Mouse (Mus musculus) adrenal gland, postnatal 36 days (tissue): ENCODE measurements around the gene Ndufa3. TPM values are rescaled to one million over a fixed set of nuclear protein-coding genes. Genes with fewer than 3 reads are reported as not detected.
"Not testable (repeated sequence)": the region's sequence is repeated elsewhere in the genome, so short reads cannot be mapped to it uniquely, and the experiment has no call there.

ENCODE experiments used
- DNase-seq, 2 experiments: peaks; one replicate each; pipeline ENCODE4 v3.0.0; 2021; ENCODE audit warnings: mixed read lengths in 1 of 2
- long read RNA-seq, 2 experiments: library from polyadenylated mRNA; stranded (forward); transcript quantifications; one replicate each; pipeline ENCODE4 v2.0.0; 2021; ENCODE audit warnings: borderline sequencing depth in 2 of 2
- total RNA-seq, 2 experiments: library from RNA; stranded (reverse); gene quantifications; 2 replicates each; pipeline ENCODE4 v1.2.3; 2021

Gene Ndufa3
- 100 to 1,000 TPM; 710 to 713 TPM for total RNA-seq
- long read RNA-seq, experiment 1, transcript Ndufa3-201 (4 exons, 515 nt) = major isoform, 409 of 479 reads
- long read RNA-seq, experiment 1, transcript Ndufa3-204 (4 exons, 343 nt) = minor isoform, 8 of 479 reads
- long read RNA-seq, experiment 1, partial matches to known transcripts = 53 of 479 reads
- long read RNA-seq, experiment 1, other reads (novel, unspliced or antisense) = 8 of 479 reads
- long read RNA-seq, experiment 2, transcript Ndufa3-204 (4 exons, 343 nt) = minor isoform, 9 of 301 reads
- long read RNA-seq, experiment 2, transcript Ndufa3-201 (4 exons, 515 nt) = major isoform, 251 of 301 reads
- long read RNA-seq, experiment 2, partial matches to known transcripts = 36 of 301 reads
- long read RNA-seq, experiment 2, other reads (novel, unspliced or antisense) = 3 of 301 reads

- peak; percentile 89 to 94 for DNase-seq
Observed at GRCm38 (mm10) chr7:3617242-3617995, at the start of gene Ndufa3. Gene Ndufa3 (plus strand): TSS chr7:3617373.

DNA sequence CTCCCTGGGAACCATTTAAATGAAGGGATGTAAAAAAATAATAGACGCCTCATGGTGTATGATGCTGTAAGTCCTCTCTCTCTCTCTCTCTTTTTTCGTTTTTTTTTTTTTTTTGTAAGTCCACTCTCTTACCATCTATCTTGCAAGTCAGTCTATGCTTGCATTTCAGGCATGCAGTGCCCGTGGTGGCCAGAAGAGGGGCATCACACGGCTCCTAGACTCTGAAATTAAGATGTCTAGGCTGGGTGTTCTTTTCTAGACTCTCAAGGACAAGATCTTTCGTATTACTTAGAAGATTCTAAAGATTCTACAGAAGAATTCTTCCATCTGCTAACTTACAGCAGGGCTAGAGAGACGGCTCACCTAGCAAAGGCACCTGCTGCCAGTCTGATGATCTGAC lies 47.4 kb upstream of the Ndufa3 start:
- no peak for DNase-seq

DNA sequence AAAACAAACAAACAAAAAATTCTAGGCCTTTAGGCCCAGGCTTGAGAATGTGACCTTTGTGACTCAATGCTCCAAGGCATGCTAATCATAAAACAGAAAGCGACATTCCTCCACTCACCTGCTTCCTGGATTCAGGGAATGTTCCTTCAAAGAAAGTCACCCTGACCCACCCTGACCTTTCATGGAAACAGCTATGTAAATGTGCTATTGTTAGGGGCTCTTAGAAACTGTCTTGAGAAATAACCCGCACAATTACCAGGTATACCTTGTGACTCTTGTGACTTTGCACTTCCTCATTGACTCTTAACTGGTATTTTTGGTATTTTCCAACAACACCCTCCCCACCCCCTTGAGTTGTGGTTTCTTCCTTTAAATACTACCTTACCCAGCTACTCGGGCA lies 46.6 kb upstream of the Ndufa3 start:
- not testable (repeated sequence) for DNase-seq

- DNase-seq = no peak
Observed at GRCm38 (mm10) chr7:3571847-3572246, 45.3 kb upstream of the Ndufa3 start.

GRCm38 (mm10) chr7:3574216-3574615 lies 43.0 kb upstream of the Ndufa3 start:
- DNase-seq = peak; percentile 11 to 41

DNA sequence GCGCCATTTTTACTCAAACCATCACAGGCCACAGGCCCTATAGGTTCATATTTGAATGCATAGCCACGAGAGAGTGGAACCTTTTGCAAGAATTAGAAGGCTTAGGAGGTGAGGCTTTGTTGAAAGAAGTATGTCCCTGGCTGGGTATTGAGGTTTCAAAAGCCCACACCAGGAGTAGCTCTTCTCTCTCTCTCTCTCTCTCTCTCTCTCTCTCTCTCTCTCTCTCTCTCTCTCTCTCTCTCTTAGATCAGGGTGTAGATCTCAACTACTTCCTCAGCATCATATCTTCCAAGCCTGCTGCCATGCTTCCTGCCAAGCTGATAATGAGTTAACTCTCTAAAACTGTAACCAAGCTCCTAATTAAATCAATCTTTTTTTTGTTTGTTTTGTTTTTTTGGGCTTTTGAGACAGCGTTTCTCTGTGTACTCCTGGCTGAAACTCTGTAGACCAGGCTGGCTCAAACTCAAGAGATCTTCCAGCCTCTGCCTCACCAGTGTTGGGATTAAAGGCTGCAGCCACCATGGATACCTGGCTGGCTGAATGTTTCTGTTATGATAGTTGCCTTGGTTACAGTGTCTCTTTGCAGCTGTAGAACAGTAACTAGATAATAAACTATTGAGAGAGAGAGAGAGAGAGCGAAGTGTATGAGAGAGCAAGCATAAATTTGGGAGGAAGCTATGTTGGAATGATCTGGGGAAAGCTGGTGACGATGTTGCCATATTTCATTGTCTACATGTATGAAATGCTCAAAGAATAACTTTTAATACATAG lies 40.6 kb upstream of the Ndufa3 start:
- no peak for DNase-seq

DNA sequence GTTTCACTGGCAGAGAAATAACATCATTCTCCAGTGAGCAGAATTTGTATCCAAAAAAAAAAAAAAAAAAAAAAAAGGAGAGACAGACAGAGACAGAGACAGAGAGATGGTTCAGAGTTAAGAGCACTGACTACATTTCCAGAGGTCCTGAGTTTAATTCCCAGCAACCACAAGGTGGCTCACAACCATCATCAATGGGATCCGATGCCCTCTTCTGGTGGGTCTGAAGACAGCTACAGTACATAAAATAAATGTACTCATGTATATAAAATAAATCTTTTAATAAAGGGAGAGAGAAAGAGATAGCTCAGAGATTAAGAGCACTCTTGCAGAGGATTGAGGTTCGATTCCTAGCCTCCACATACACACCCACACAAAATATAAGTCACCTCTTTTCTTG lies 39.0 kb upstream of the Ndufa3 start:
- DNase-seq = no peak

GRCm38 (mm10) chr7:3578952-3579546 lies 38.1 kb upstream of the Ndufa3 start:
- no peak for DNase-seq

DNA sequence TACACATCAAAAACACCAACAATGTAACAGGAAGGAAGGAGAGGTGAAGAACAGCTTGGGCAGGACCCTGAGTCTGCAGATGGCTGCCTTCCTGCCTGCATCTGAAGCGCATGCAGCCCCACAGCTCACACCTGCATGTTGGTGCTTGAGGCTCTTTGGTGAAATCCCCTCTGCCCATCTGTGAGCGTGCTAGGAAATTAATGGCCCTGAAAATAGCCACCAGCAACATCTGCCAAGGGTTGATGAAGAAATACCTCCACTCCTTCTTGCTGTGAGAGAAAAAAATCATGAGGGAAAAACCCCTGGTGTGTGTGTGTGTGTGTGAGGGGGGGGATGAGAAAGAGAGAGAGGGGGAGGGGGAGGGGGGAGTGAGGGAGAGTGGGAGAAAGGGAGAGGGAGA lies 37.1 kb upstream of the Ndufa3 start:
- no peak for DNase-seq

GRCm38 (mm10) chr7:3585763-3586162 lies 31.4 kb upstream of the Ndufa3 start:
- no peak for DNase-seq

DNA sequence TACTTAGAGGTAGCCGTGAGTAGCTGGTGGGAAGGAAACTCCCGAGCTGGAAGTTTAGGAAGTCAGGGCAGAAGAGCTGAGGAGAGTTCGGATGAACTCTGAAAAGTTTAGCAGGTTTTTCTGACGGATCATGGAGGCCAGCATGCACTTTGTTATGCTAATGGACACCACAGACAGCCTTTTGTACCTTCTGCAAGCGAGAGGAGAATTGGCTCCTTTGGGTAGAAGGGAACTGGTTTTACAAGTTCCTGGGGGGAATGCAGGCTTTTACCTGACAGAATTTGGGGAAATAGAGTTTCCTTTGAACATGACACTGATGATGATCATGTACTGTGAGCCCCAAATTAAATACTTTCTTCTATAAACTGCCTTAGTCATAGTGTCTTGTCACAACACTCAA lies 30.9 kb upstream of the Ndufa3 start:
- no peak for DNase-seq

GRCm38 (mm10) chr7:3587292-3587691 lies 29.9 kb upstream of the Ndufa3 start:
- DNase-seq = no peak

- DNase-seq = peak; percentile 20 to 34
Observed at GRCm38 (mm10) chr7:3590550-3590949, 26.6 kb upstream of the Ndufa3 start.

- no peak for DNase-seq
Observed at GRCm38 (mm10) chr7:3591534-3591933, 25.6 kb upstream of the Ndufa3 start.

DNA sequence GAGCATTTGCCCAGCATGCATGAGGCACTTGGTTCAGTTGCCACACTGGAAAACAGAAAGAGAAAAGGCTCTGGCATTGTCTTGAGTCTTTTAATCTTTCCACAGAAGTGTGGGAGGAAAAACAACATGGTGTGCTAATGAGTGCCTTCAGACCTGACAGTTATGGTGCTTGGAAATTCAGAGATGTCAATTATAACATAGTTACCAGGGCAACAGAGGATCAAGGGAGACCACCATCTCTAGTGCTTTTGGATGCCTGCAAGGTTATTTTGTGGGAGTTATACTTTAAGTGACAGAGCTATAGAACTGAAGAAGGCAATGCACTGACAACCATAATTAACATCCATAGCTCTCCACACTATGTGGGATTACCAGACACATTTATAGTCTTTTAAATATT lies 23.3 kb upstream of the Ndufa3 start:
- no peak for DNase-seq

DNA sequence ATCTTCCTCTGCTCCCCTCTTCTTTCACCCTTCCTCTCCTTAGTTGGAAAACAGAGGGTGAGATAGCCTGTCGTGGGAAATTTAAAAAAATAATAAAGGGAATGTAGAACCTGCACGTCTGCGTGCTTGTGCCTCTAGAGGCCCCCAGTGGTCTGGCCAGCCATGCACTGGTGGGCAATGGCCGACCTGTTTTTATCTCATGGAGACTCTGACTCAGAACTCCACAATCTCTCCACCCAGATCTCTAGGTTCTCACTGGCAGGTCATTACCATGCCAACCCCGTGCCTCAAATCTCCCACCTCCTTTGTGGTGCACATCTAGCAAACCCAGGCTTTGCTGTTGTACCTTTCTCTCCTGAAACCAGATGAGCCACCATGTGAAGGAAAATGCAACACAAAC lies 22.5 kb upstream of the Ndufa3 start:
- peak in 1 of 2 experiments; percentile 4 for DNase-seq

DNA sequence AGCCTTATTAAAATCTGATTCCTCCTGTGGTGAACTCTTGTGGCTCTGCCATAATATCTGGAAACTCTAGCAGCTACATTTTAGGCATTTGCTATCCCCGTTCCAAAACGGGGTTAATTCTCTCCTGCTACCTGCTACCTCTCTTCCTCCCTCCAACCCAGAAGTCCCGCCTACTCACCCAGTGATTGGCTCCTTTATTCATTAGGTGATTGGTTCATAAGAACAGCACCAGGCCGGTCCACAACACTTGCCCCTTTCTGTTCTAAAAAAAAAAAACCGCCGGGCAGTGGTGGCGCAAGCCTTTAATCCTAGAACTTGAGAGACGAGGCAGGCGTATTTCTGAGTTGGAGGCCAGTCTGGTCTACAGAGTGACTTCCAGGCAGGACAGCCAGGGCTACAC lies 22.0 kb upstream of the Ndufa3 start:
- DNase-seq = peak; percentile 11 to 39

GRCm38 (mm10) chr7:3597755-3598154 lies 19.4 kb upstream of the Ndufa3 start:
- DNase-seq = not testable (repeated sequence)

DNA sequence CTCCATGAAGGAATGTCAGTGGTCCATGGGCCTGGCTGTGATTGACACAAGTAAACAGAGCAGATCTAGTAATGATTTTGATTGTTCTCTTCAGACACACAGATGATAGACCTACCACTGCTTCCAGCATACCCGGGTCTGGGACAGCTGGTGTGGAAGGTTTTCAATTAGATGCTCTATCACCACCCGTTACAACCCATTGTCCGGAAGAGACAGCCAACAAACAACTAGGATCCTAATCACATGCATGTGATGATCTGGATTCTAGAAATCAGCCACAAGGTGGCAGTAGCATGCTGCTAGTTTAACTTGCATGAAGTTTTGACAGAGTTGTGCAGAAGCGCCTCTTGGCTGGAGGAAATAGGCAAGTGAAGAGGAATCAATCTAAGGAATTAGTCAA lies 16.1 kb upstream of the Ndufa3 start:
- peak; percentile 56 to 80 for DNase-seq

DNA sequence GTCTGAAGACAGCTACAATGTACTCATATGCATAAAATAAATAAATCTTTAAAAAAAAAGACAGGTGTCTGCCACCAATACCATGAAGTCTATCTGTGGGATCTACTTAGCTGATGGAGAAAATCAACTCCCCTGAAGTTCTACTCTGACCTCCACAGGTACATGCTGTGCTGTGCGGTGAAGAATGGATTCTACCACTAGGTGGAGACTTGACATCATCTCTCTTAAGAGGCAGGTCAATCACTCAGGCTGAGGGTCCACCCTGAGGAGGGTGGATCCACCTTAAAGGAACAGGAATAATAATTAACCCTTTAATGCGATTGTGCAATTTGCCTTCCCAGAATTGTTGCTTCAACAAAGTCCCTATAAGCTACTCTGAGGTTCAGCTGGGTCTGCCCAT lies 10.4 kb upstream of the Ndufa3 start:
- no peak for DNase-seq

- DNase-seq = no peak
Observed at GRCm38 (mm10) chr7:3607391-3607790, 9.8 kb upstream of the Ndufa3 start.

DNA sequence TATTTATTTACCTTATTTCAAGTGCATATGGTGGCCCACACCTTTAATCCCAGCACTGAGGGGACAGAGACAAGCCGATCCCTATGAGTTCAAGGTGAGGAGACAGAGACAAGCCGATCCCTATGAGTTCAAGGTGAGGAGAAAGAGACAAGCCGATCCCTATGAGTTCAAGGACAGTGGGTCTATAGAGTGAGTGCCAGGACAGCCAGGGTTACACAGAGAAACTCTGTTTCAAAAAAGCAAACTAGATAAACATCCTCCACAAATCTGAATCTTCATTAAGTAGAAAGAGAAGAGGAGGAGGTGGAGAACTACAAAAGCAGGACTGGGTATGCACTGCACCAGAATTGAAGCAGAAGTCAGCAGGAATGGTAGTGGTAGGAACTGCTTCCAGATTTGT lies 8.5 kb upstream of the Ndufa3 start:
- DNase-seq = no peak
